Mouse (Mus musculus) kidney, postnatal 14 days (tissue): ENCODE results near the gene Tll2.

ENCODE experiments used
- DNase-seq: peaks from one replicate; pipeline ENCODE4 v3.0.0; 2022; ENCODE audit warnings: mixed read lengths

Tll2 gene

GRCm38 (mm10) chr19:41086700-41087099, 119.9 kb downstream of the Tll2 start:
- peak; percentile 75 for DNase-seq

- DNase-seq: no peak
Measured at GRCm38 (mm10) chr19:41086289-41086688, 120.3 kb downstream of the Tll2 start.

GRCm38 (mm10) chr19:41083646-41084045, 123.0 kb downstream of the Tll2 start:
- DNase-seq: no peak

- no peak for DNase-seq
Measured at GRCm38 (mm10) chr19:41081589-41081988, 125.0 kb downstream of the Tll2 start.

GRCm38 (mm10) chr19:41076906-41077305, 129.7 kb downstream of the Tll2 start, which contains the start of gene Opalin:
Gene Opalin (minus strand): TSS chr19:41077113.
- no peak for DNase-seq

- no peak for DNase-seq
Measured at GRCm38 (mm10) chr19:41073746-41074455, 132.7 kb downstream of the Tll2 start.

- DNase-seq: peak; percentile 85
Measured at GRCm38 (mm10) chr19:41071500-41071899, 135.1 kb downstream of the Tll2 start.

GRCm38 (mm10) chr19:41054702-41055101, 151.9 kb downstream of the Tll2 start:
- no peak for DNase-seq

GRCm38 (mm10) chr19:41053530-41053929, 153.1 kb downstream of the Tll2 start:
- no peak for DNase-seq

GRCm38 (mm10) chr19:41052247-41052646, 154.4 kb downstream of the Tll2 start:
- DNase-seq: no peak

GRCm38 (mm10) chr19:41051714-41052113, 154.9 kb downstream of the Tll2 start:
- no peak for DNase-seq

GRCm38 (mm10) chr19:41048187-41048559, 158.5 kb downstream of the Tll2 start:
- DNase-seq: no peak

- DNase-seq: no peak
Measured at GRCm38 (mm10) chr19:41047437-41048186, 159.0 kb downstream of the Tll2 start.

GRCm38 (mm10) chr19:41045091-41045770, 161.4 kb downstream of the Tll2 start:
- no peak for DNase-seq

GRCm38 (mm10) chr19:41039110-41039509, 167.5 kb downstream of the Tll2 start:
- no peak for DNase-seq

- DNase-seq: no peak
Measured at GRCm38 (mm10) chr19:41035809-41036551, 170.7 kb downstream of the Tll2 start.
